Mouse (Mus musculus): ENCODE measurements around the gene Chrna1. TPM values are rescaled to one million over a fixed set of nuclear protein-coding genes. Genes with fewer than 3 reads are reported as not detected.
A peak's percentile ranks its signal among the peaks of the same experiment; 100 is the strongest.

The Chrna1 gene
- total RNA-seq, 2 experiments from 2014 or later: 0.20 to 0.22 TPM

GRCm38 (mm10) chr2:73592231-73593100 is 12.3 kb upstream of the Chrna1 start:
- DNase-seq (ENCODE audit: low spot score in 2 of 2): peak; percentile 73 to 88

DNA sequence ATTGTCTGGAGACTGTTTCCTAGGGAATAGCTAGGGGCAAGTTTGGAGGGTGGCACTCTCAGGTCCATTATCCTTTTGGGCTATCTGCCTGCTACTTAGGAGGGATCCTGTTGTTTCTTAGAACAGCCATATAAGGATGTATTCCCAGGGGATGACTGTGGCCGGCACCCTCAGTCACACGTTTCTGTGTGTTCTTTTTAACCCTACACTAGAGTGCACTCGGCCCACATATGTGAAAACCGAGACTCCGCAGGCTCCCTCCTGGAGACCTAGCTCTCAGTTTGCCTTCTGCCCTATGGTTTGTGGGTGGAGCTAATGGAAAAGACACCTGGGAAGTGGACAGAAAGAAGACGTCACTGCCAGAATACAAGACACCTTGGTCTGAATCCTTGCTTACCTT is 11.1 kb upstream of the Chrna1 start:
- no peak for DNase-seq (ENCODE audit: low spot score in 2 of 2)

GRCm38 (mm10) chr2:73590106-73590505 is 10.0 kb upstream of the Chrna1 start:
- no peak for DNase-seq (ENCODE audit: low spot score in 2 of 2)

GRCm38 (mm10) chr2:73588951-73589350 is 8.8 kb upstream of the Chrna1 start:
- DNase-seq (ENCODE audit: low spot score in 2 of 2): no peak

- no peak for DNase-seq (ENCODE audit: low spot score in 2 of 2)
Observed at GRCm38 (mm10) chr2:73587109-73587506, 7.0 kb upstream of the Chrna1 start.

DNA sequence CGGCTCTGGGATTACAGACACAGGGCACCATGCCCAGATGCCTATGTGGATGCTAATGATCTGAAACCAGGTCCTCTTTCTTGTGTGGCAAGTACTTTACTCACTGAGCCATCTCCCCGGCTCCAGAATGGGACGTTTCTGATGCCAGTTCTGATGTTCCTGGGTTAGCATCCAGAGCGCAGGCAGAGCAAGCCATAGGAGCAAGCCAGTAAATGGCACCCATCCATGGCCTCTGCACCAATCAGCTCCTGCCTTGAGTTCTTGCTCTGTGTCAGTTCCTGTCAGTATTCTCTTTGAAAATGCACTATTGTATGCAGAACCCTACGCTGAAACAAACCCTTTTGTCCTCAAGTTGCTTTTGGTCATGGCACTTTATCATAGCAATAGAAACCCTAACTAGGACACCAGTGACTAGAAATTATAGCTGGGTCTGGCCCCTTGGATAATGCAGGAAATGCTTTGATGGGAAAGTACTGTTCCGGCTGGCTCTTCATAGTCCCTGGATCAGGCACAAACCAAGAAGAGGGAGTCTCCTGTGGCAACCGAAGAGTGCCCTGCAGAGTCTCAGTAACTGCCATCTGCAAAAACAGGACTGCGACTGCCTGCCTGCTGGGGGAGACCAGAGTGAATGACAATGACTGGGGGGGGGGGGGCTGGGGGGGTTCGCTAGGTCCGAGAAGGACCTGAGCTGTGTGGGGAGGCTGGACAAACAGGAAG is 6.4 kb upstream of the Chrna1 start:
- DNase-seq (ENCODE audit: low spot score in 2 of 2): no peak

- no peak for DNase-seq (ENCODE audit: low spot score in 2 of 2)
Observed at GRCm38 (mm10) chr2:73585347-73585831, 5.3 kb upstream of the Chrna1 start.

DNA sequence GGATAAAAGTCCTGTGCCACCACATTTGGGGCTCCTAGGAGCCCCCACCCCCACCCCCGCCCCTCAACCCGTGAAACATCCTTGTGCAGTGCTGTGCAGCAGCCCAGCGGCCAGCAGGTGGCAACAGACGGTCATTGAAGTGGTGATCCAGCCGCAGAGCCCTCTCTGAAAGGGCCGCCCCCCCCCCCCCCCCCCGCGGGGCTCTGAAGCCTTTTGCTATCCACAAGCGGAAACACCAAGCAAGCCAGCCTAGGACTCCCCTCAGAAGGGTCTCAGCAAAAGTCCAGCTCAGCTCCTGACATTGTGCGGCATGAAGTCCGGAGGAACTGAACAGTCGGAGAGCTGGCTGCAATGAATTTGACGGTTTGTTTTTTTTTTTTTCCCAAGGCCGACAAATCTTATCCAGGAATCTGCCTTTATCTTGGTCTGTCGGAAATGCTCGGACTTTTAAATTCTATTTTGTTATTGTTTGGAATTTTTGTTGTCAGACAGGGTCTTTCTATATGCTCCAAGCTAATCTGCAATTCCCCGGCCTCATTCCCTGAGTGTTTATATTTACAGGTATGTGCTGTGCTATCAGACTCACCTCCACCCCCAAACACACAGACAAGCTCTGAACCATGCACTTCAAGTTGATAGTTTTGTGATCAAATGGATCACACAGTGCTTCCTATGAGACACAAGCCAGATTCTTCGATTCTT is 4.7 kb upstream of the Chrna1 start:
- peak in 1 of 2 experiments; percentile 88 for DNase-seq (ENCODE audit: low spot score in 2 of 2)

DNA sequence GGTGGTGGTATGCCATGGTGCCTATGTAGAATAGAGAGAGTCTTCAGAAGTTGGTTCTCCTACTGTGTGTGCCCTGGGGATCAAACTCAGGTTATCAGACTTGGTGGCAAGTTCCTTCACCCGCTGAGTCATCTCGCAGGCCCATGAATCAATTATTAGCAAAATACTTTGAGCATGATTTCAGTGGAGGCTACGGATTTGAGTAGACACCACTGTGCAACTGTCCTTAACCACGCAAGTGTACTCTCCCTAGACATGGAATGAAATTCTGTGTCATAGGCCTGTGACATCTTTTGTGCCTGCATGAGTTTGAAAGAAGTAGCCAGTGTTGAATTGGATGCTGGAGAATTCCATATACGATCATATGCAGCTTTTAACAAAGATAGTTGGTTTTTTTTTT is 582 bp upstream of the Chrna1 start:
- DNase-seq (ENCODE audit: low spot score in 2 of 2): no peak

GRCm38 (mm10) chr2:73579168-73579567 is 970 bp downstream of the Chrna1 start:
- DNase-seq (ENCODE audit: low spot score in 2 of 2): no peak

- DNase-seq (ENCODE audit: low spot score in 2 of 2): no peak
Observed at GRCm38 (mm10) chr2:73574418-73574817, 5.7 kb downstream of the Chrna1 start.

DNA sequence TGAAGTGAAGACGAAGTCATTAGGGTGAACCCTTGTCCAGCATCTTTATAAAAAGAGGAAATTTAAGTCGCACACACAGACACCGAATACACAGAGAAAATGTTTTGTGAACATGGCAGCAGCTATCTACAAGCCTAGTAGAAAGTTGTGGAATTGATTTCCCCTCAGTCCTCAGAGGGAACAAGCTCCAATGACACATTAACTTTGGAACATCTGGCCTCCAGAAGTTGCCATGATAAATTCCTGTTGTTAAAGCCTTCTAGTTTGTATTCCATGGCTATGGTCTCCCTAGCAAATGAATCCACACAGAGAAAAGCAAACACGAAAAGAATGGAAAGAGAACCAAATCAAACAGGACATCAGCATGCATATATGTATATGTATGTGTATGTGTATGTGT is 6.6 kb downstream of the Chrna1 start:
- DNase-seq (ENCODE audit: low spot score in 2 of 2): no peak

DNA sequence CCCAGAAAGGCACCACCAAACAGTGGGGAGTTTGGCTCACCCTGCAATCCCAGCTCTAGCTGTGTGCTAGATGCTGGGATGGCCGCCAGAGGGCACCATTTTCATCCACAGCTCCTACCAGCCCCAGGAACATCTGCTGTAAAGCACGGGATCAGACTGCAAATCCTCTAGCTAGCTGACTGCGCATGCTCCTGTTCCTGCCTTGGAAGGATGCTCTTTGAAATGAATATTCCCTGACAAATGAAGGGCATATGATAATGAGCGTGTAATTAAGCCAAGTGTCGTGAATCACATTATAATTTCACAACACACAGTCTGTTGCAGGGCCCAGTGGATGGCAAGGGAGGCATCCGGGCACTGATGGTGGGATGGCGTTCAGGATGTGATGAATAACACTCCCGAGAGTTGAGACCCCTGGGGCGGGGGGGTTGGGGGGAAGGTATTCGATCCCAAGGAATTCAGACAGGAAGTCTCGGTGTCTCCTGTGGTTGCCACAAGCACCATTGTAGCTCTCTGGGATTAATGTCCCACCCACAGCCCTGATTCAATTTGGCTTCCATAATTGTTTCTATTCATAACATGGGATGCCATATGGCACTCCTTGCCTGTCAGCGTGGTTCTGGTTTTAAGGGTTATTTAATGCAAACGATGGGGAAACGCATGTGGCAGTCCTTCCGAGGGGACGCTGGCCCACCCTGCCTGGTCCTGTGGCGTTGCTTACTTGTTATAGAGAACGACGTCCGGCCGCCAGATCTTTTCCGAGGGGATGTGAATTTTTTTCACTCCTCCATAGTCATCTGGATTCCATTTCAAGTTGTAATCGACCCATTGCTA is 7.4 kb downstream of the Chrna1 start:
- peak; percentile 91 to 97 for DNase-seq (ENCODE audit: low spot score in 2 of 2)

DNA sequence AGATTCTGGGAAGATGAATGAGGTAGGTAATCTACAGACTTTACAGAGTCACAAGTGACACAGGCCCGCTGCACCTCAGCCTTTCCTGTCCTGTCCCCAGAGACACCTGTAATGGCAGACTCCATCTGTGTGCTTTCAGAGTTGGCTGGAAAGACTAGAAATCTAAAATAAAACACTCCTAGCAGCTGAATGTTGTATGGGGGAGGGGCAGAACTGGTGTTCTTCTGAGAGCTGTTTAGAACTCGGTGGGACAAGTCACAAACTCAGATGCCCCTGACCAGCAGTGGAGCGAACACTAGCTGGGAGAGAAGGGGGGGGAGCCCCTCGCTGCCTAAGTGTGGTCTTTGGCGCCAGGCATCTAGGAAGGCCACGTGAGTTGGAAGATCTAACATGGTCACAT is 8.2 kb downstream of the Chrna1 start:
- no peak for DNase-seq (ENCODE audit: low spot score in 2 of 2)

DNA sequence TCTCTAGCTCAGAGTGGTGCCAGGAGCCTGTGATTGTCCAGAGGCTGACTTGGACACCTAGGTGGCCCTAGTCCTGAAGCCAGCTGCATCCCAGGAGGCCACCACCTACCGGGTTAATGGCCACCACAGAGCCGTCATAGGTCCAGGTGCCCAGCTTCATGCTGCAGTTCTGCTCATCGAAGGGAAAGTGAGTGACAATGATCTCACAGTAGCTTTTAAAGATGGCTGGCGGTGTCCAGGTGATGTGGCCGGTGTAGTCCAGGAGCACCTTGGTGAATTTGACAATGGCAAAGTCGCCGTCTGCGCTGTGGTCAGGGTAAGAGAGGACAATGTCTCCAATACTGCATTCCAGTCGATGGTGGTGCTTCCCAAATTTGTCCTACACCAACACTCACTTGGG is 8.8 kb downstream of the Chrna1 start:
- no peak for DNase-seq (ENCODE audit: low spot score in 2 of 2)

- peak in 1 of 2 experiments; percentile 86 for DNase-seq (ENCODE audit: low spot score in 2 of 2)
Observed at GRCm38 (mm10) chr2:73566989-73567605, 13.0 kb downstream of the Chrna1 start.

DNA sequence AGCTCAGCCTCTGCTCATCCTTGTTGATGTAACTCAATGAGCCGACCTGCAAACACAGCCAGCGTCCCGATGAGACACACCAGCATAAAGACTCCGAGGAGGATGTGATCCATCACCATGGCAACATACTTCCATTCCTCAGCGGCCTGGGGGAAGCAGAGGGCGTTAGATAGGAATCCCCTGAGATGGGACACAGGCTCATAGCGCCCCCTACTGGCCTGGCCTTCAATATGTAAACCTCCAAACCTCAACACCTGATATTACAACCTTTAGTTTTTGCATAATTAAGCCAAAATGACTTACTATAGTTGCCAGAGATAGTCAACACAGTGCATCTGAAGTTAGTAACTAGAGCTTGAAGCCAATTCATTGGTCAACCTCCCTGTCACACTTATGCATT is 14.0 kb downstream of the Chrna1 start:
- no peak for DNase-seq (ENCODE audit: low spot score in 2 of 2)

- DNase-seq (ENCODE audit: low spot score in 2 of 2): no peak
Observed at GRCm38 (mm10) chr2:73563690-73564089, 16.4 kb downstream of the Chrna1 start.

GRCm38 (mm10) chr2:73562656-73563055 is 17.5 kb downstream of the Chrna1 start:
- no peak for DNase-seq (ENCODE audit: low spot score in 2 of 2)

DNA sequence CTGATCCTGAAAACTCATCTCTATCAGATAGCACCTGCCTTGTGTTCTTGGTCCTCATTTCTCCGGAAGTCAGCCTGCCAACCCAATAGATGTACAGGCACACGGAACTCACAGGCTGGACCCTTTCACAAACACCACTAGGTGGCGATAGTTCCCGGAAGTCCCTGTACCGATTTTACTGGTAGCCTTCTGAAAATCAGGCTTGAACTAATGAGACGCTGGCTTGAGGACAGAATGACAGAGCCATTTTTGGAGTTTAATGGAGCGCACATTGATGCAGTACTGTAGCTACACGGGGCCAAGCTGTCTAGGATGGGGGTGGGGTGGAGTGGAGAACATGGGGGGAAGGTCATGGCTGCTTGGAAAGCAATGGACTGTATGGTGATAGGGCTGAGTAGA is 18.5 kb downstream of the Chrna1 start:
- DNase-seq (ENCODE audit: low spot score in 2 of 2): peak in 1 of 2 experiments; percentile 47

Data from layer of hippocampus, adult 18-20 months (tissue).